Mouse (Mus musculus): Measurements from ENCODE around the gene Clec4d. TPM values are rescaled to one million over a fixed set of nuclear protein-coding genes. Genes with fewer than 3 reads are reported as not detected.
"Not testable (repeated sequence)": the region's sequence is repeated elsewhere in the genome, so short reads cannot be mapped to it uniquely, and the experiment has no call there.

Gene Clec4d
- 0.75 TPM in 1 of 2 replicates, not detected in the other for polyA plus RNA-seq (2014; fragmentation: Nextera tagmentation; extraction: Ambion mirVana)

- Histone ChIP-seq H3K9me3 (ENCODE audit: control insufficient read depth, low read length) (0 out of 2 replicates have a peak, but pooled peaks cover 5% of the 10 kb centered on the region), H3K4me2 (ENCODE audit: low read length) (no peak within 1 kb of the TSS), H3K9ac (ENCODE audit: low read length) (no peak within 1 kb of the TSS), H3K36me3 (ENCODE audit: control insufficient read depth, insufficient read depth, low read length) (no peaks in the 10 kb centered on the region), H3K27me3 (ENCODE audit: control insufficient read depth, insufficient read depth, low read length) (no peaks in the 10 kb centered on the region), H3K27ac (replicated peaks in 1 of 2; ENCODE audit: control insufficient read depth in 1 of 2, insufficient read depth in 1 of 2, low read depth in 2 of 2, low read length in 2 of 2) (no peak within 1 kb of the TSS), H3K4me1 (ENCODE audit: control insufficient read depth in 2 of 2, insufficient read depth in 2 of 2, low read length in 2 of 2) (no peaks in the 10 kb centered on the region), H3K4me3 (ENCODE audit: control insufficient read depth in 1 of 2, insufficient read depth in 1 of 2, low read depth in 1 of 2, low read length in 2 of 2) (no peak within 1 kb of the TSS)
- ATAC-seq (ENCODE audit: insufficient number of reproducible peaks, insufficient read depth, low FRiP score, low read depth) = no peak
- 70% methylated on average over 4 of the region's 4 CpGs for WGBS
Observed at GRCm38 (mm10) chr6:123261555-123262161, at the start of gene Clec4d. Gene Clec4d, plus strand, starts transcription at chr6:123262111.

- no peaks in the 10 kb centered on the region for H3K4me1 ChIP-seq (ENCODE audit: control insufficient read depth in 2 of 2, insufficient read depth in 2 of 2, low read length in 2 of 2)
- H3K9me3 ChIP-seq (ENCODE audit: control insufficient read depth, low read length) = no peaks in the 10 kb centered on the region
- H3K27ac ChIP-seq (replicated peaks in 1 of 2; ENCODE audit: control insufficient read depth in 1 of 2, insufficient read depth in 1 of 2, low read depth in 2 of 2, low read length in 2 of 2) = no peak overlapping the region
- no peaks in the 10 kb centered on the region for H3K36me3 ChIP-seq (ENCODE audit: control insufficient read depth, insufficient read depth, low read length)
- no peaks in the 10 kb centered on the region for H3K27me3 ChIP-seq (ENCODE audit: control insufficient read depth, insufficient read depth, low read length)
- 52% methylated on average over 2 of the region's 2 CpGs for WGBS
- no peak for ATAC-seq (ENCODE audit: insufficient number of reproducible peaks, insufficient read depth, low FRiP score, low read depth)
- no peak overlapping the region for H3K4me3 ChIP-seq (ENCODE audit: control insufficient read depth in 1 of 2, insufficient read depth in 1 of 2, low read depth in 1 of 2, low read length in 2 of 2)
- no peak overlapping the region for H3K9ac ChIP-seq (ENCODE audit: low read length)
- H3K4me2 ChIP-seq (ENCODE audit: low read length) = no peak overlapping the region
Observed at GRCm38 (mm10) chr6:123227519-123228166, 34.3 kb upstream of the Clec4d start.

- Histone ChIP-seq H3K9me3 (ENCODE audit: control insufficient read depth, low read length) (peaks cover 3% of the 10 kb centered on the region; the same call in 1 of the 2 replicates), H3K4me2 (ENCODE audit: low read length) (no peak within 1 kb of the TSS), H3K27me3 (ENCODE audit: control insufficient read depth, insufficient read depth, low read length) (no peaks in the 10 kb centered on the region), H3K9ac (ENCODE audit: low read length) (no peak within 1 kb of the TSS), H3K36me3 (ENCODE audit: control insufficient read depth, insufficient read depth, low read length) (no peaks in the 10 kb centered on the region), H3K4me1 (ENCODE audit: control insufficient read depth in 2 of 2, insufficient read depth in 2 of 2, low read length in 2 of 2) (no peaks in the 10 kb centered on the region), H3K27ac (replicated peaks in 1 of 2; ENCODE audit: control insufficient read depth in 1 of 2, insufficient read depth in 1 of 2, low read depth in 2 of 2, low read length in 2 of 2) (no peak within 1 kb of the TSS), H3K4me3 (ENCODE audit: control insufficient read depth in 1 of 2, insufficient read depth in 1 of 2, low read depth in 1 of 2, low read length in 2 of 2) (no peak within 1 kb of the TSS)
- no peak for ATAC-seq (ENCODE audit: insufficient number of reproducible peaks, insufficient read depth, low FRiP score, low read depth)
- 58% methylated on average over 3 of the region's 3 CpGs for WGBS
Observed at GRCm38 (mm10) chr6:123229644-123230043, 32.3 kb upstream of the Clec4d start, which contains the start of gene Clec4n. Gene Clec4n, plus strand, starts transcription at chr6:123229843.

- Histone ChIP-seq H3K36me3 (ENCODE audit: control insufficient read depth, insufficient read depth, low read length) (no peaks in the 10 kb centered on the region), H3K9me3 (ENCODE audit: control insufficient read depth, low read length) (peaks cover 3% of the 10 kb centered on the region; the same call in 1 of the 2 replicates), H3K9ac (ENCODE audit: low read length) (no peak overlapping the region), H3K4me1 (ENCODE audit: control insufficient read depth in 2 of 2, insufficient read depth in 2 of 2, low read length in 2 of 2) (no peaks in the 10 kb centered on the region), H3K4me3 (ENCODE audit: control insufficient read depth in 1 of 2, insufficient read depth in 1 of 2, low read depth in 1 of 2, low read length in 2 of 2) (no peak overlapping the region), H3K27ac (replicated peaks in 1 of 2; ENCODE audit: control insufficient read depth in 1 of 2, insufficient read depth in 1 of 2, low read depth in 2 of 2, low read length in 2 of 2) (no peak overlapping the region), H3K4me2 (ENCODE audit: low read length) (no peak overlapping the region), H3K27me3 (ENCODE audit: control insufficient read depth, insufficient read depth, low read length) (no peaks in the 10 kb centered on the region)
- whole genome bisulfite sequencing = 55% methylated on average over 2 of the region's 2 CpGs
- no peak for ATAC-seq (ENCODE audit: insufficient number of reproducible peaks, insufficient read depth, low FRiP score, low read depth)
Observed at GRCm38 (mm10) chr6:123231149-123231548, 30.8 kb upstream of the Clec4d start.

GRCm38 (mm10) chr6:123237582-123237981 lies 24.3 kb upstream of the Clec4d start:
- Histone ChIP-seq H3K9me3 (ENCODE audit: control insufficient read depth, low read length) (peaks cover 3% of the 10 kb centered on the region; the same call in 1 of the 2 replicates), H3K4me2 (ENCODE audit: low read length) (no peak overlapping the region), H3K4me3 (ENCODE audit: control insufficient read depth in 1 of 2, insufficient read depth in 1 of 2, low read depth in 1 of 2, low read length in 2 of 2) (no peak overlapping the region), H3K4me1 (ENCODE audit: control insufficient read depth in 2 of 2, insufficient read depth in 2 of 2, low read length in 2 of 2) (no peaks in the 10 kb centered on the region), H3K36me3 (ENCODE audit: control insufficient read depth, insufficient read depth, low read length) (no peaks in the 10 kb centered on the region), H3K27ac (replicated peaks in 1 of 2; ENCODE audit: control insufficient read depth in 1 of 2, insufficient read depth in 1 of 2, low read depth in 2 of 2, low read length in 2 of 2) (no peak overlapping the region), H3K27me3 (ENCODE audit: control insufficient read depth, insufficient read depth, low read length) (no peaks in the 10 kb centered on the region), H3K9ac (ENCODE audit: low read length) (no peak overlapping the region)
- ATAC-seq (ENCODE audit: insufficient number of reproducible peaks, insufficient read depth, low FRiP score, low read depth) = no peak

GRCm38 (mm10) chr6:123244201-123244600 lies 17.7 kb upstream of the Clec4d start:
- H3K27ac ChIP-seq (replicated peaks in 1 of 2; ENCODE audit: control insufficient read depth in 1 of 2, insufficient read depth in 1 of 2, low read depth in 2 of 2, low read length in 2 of 2) = no peak overlapping the region
- no peak for ATAC-seq (ENCODE audit: insufficient number of reproducible peaks, insufficient read depth, low FRiP score, low read depth)
- no peaks in the 10 kb centered on the region for H3K4me1 ChIP-seq (ENCODE audit: control insufficient read depth in 2 of 2, insufficient read depth in 2 of 2, low read length in 2 of 2)
- H3K27me3 ChIP-seq (ENCODE audit: control insufficient read depth, insufficient read depth, low read length) = no peaks in the 10 kb centered on the region
- no peak overlapping the region for H3K4me3 ChIP-seq (ENCODE audit: control insufficient read depth in 1 of 2, insufficient read depth in 1 of 2, low read depth in 1 of 2, low read length in 2 of 2)
- H3K9ac ChIP-seq (ENCODE audit: low read length) = no peak overlapping the region
- 73% methylated on average over 5 of the region's 5 CpGs for WGBS
- H3K4me2 ChIP-seq (ENCODE audit: low read length) = no peak overlapping the region
- no peaks in the 10 kb centered on the region for H3K36me3 ChIP-seq (ENCODE audit: control insufficient read depth, insufficient read depth, low read length)
- H3K9me3 ChIP-seq (ENCODE audit: control insufficient read depth, low read length) = no peaks in the 10 kb centered on the region

GRCm38 (mm10) chr6:123248862-123249261 lies 13.0 kb upstream of the Clec4d start:
- H3K4me3 ChIP-seq (ENCODE audit: control insufficient read depth in 1 of 2, insufficient read depth in 1 of 2, low read depth in 1 of 2, low read length in 2 of 2); H3K9ac ChIP-seq (ENCODE audit: low read length); H3K27ac ChIP-seq (replicated peaks in 1 of 2; ENCODE audit: control insufficient read depth in 1 of 2, insufficient read depth in 1 of 2, low read depth in 2 of 2, low read length in 2 of 2); H3K4me2 ChIP-seq (ENCODE audit: low read length); ATAC-seq (ENCODE audit: insufficient number of reproducible peaks, insufficient read depth, low FRiP score, low read depth); H3K36me3 ChIP-seq (ENCODE audit: control insufficient read depth, insufficient read depth, low read length); H3K9me3 ChIP-seq (ENCODE audit: control insufficient read depth, low read length); H3K27me3 ChIP-seq (ENCODE audit: control insufficient read depth, insufficient read depth, low read length); H3K4me1 ChIP-seq (ENCODE audit: control insufficient read depth in 2 of 2, insufficient read depth in 2 of 2, low read length in 2 of 2): not testable (repeated sequence)
- 86% methylated on average over 2 of the region's 2 CpGs for WGBS

All from heart, embryonic 14.5 days (tissue).